Mouse (Mus musculus): ENCODE measurements around the gene Tmem56.

GRCm38 (mm10) chr3:121272577-121272976 is 10.3 kb downstream of the Tmem56 start:
- TF ChIP-seq TAL1 (IDR thresholded peaks at IDR 0.05; ENCODE audit: low read length) (no peak), GATA1 (IDR thresholded peaks at IDR 0.05; ENCODE audit: low read length) (no peak)
